Mouse (Mus musculus) ES-E14 (cell line): ENCODE results near the gene Fgd2.

ENCODE experiments used
- HCFC1 ChIP-seq: IDR thresholded peaks from 2 replicates; pipeline ENCODE4 v1.6.1; 2012; ENCODE audit warnings: low read length, inconsistent platforms, borderline replicate concordance; ENCODE audit not compliant: insufficient read depth
- MAFK ChIP-seq: IDR thresholded peaks from 2 replicates; pipeline ENCODE4 v1.6.1; 2014; ENCODE audit warnings: mild to moderate bottlenecking, low read depth, low read length, inconsistent platforms; ENCODE audit not compliant: insufficient read depth
- ZC3H11A ChIP-seq: IDR thresholded peaks from 2 replicates; pipeline ENCODE4 v1.6.1; 2012; ENCODE audit warnings: low read depth, mild to moderate bottlenecking, inconsistent platforms, low read length, borderline replicate concordance
- ZNF384 ChIP-seq: IDR thresholded peaks from 2 replicates; pipeline ENCODE4 v1.6.1; 2012; ENCODE audit warnings: low read depth, low read length, inconsistent platforms

GRCm38 (mm10) chr17:29312082-29312481 lies 48.6 kb upstream of the Fgd2 start:
- no peak for TF ChIP-seq HCFC1
- no peak for TF ChIP-seq ZC3H11A
- no peak for TF ChIP-seq ZNF384
- TF ChIP-seq MAFK = no peak
